Mouse (Mus musculus) bone marrow, adult 2 months (tissue): ENCODE measurements around the gene Palmd.

Experiments
- CTCF ChIP-seq: fragments of 200-500 bp; IDR thresholded peaks from 2 replicates; pipeline ENCODE4 v1.5.1; 2011; ENCODE audit warnings: low read length, control low read depth; ENCODE audit not compliant: control insufficient read depth, insufficient read depth
- POLR2A ChIP-seq: fragments of 200-500 bp; IDR thresholded peaks from 2 replicates; pipeline ENCODE4 v1.6.1; 2011; ENCODE audit warnings: low read depth, mild to moderate bottlenecking, control low read depth, low read length, borderline replicate concordance; ENCODE audit not compliant: control insufficient read depth

GRCm38 (mm10) chr3:116969003-116969402 is 216 bp upstream of the Palmd start:
- no peak for TF ChIP-seq CTCF
- no peak for TF ChIP-seq POLR2A
